Mouse (Mus musculus) liver, embryonic 14.5 days (tissue): ENCODE measurements around the gene Rpap3.

Experiments
- CTCF ChIP-seq: IDR thresholded peaks from 2 replicates; pipeline ENCODE4 v1.5.1; 2016; ENCODE audit warnings: antibody characterized with exemption, low read depth, control low read depth
- EP300 ChIP-seq: IDR thresholded peaks from 2 replicates; pipeline ENCODE4 v1.6.1; 2016; ENCODE audit warnings: antibody characterized with exemption, low read depth

DNA sequence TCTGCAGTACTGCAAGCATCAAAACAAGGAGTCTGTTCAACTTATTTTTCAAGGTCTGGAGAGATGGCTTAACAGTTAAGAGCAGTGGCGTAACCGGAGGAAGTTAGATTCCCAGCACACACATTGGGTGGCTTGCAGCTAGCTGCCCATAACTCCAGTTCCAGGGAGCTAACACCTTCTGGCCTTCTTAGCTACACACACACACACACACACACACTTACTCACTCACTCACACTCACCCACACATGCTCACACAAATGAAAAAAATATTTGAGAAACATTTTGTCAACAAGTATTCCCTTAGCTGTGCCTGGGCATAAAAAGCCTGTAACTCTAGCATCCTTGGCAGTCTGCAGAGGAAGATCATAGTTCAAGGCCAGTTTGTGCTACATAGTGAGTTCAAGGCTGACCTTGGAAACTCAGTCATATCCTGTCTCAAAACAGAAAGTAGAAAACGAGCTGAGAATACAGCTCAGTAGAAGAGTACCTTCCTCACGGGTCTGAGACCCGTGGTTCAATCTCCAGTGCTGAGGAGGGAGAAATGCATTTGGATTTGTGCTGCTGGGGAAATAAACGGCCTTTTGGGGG lies 19.7 kb upstream of the Rpap3 start:
- TF ChIP-seq CTCF (no peak), EP300 (no peak)
